Mouse (Mus musculus) testis, adult 2 months (tissue): Measurements from ENCODE around the gene Ccdc188.

Experiments
- CTCF ChIP-seq: fragments of 200-500 bp; IDR thresholded peaks from 2 replicates; pipeline ENCODE4 v1.5.1; 2012; ENCODE audit warnings: low read depth, mild to moderate bottlenecking, inconsistent platforms, low read length, moderate library complexity; ENCODE audit not compliant: control insufficient read depth, insufficient read depth, insufficient replicate concordance
- POLR2A ChIP-seq: fragments of 200-500 bp; IDR thresholded peaks from 2 replicates; pipeline ENCODE4 v1.6.1; 2012; ENCODE audit warnings: low read depth, mild to moderate bottlenecking, inconsistent platforms, low read length, moderate library complexity; ENCODE audit not compliant: control insufficient read depth

- TF ChIP-seq POLR2A (no peak), CTCF (no peak)
Observed at GRCm38 (mm10) chr16:18227187-18227586, 9.5 kb downstream of the Ccdc188 start.
